8 mouse cellular contexts compared by ENCODE assay signal in genomic region chr10:127339683-127340576, GRCm38 (mm10). TPM values are rescaled to one million over a fixed set of nuclear protein-coding genes. Genes with fewer than 3 reads are reported as not detected.
DNase-seq lines count a peak whose midpoint lies in the region; ATAC-seq and TF ChIP-seq lines count a peak whose summit lies in the region.

No protein-coding gene starts in this region.

- H3K27me3 ChIP-seq in heart, embryonic 14.5 days (ENCODE audit: control insufficient read depth, insufficient read depth, low read length), result peaks cover 30% of the 10 kb centered on the region
- H3K27me3 ChIP-seq in limb, embryonic 12.5 days, result no peaks in the 10 kb centered on the region; the same call in none of the 2 replicates
- no peaks in the 10 kb centered on the region for H3K27me3 ChIP-seq in myocyte (ENCODE audit: control insufficient read depth, insufficient read depth, insufficient read length)

- peak overlapping the region; percentile 42 to 46 for H3K4me3 ChIP-seq in heart, embryonic 14.5 days (ENCODE audit: control insufficient read depth in 1 of 2, insufficient read depth in 1 of 2, low read depth in 1 of 2, low read length in 2 of 2)
- peak overlapping the region; percentile 60 for H3K4me3 ChIP-seq in limb, embryonic 12.5 days (replicated peaks)
- H3K4me3 ChIP-seq in myocyte, result peak overlapping the region; percentile 37

- H3K4me1 ChIP-seq in heart, embryonic 14.5 days (ENCODE audit: control insufficient read depth in 2 of 2, insufficient read depth in 2 of 2, low read length in 2 of 2), result peaks cover 11 to 15% of the 10 kb centered on the region in 2 experiments; a peak in 3 of 4 replicates
- H3K4me1 ChIP-seq in limb, embryonic 12.5 days (replicated peaks), result peaks cover 34% of the 10 kb centered on the region

- H3K9me3 ChIP-seq in heart, embryonic 14.5 days (ENCODE audit: control insufficient read depth, low read length), result peaks cover under 1% of the 10 kb centered on the region; the same call in 1 of the 2 replicates
- no peaks in the 10 kb centered on the region for H3K9me3 ChIP-seq in limb, embryonic 12.5 days

- peak overlapping the region; percentile 95 for H3K4me2 ChIP-seq in heart, embryonic 14.5 days (ENCODE audit: low read length)
- H3K4me2 ChIP-seq in limb, embryonic 12.5 days, result peak overlapping the region; percentile 92
- peak overlapping the region; percentile 100 for H3K4me2 ChIP-seq in myocyte (ENCODE audit: low read depth)

- ATAC-seq in heart, embryonic 14.5 days (ENCODE audit: insufficient number of reproducible peaks, insufficient read depth, low FRiP score, low read depth), result no peak
- ATAC-seq in limb, embryonic 12.5 days (ENCODE audit: insufficient number of reproducible peaks, insufficient read depth, low FRiP score, low TSS enrichment, low read depth), result no peak
- ATAC-seq in granulocyte monocyte progenitor cell, adult 5-6 weeks (replicated peaks; ENCODE audit: poor library complexity, severe bottlenecking), result no peak
- no peak for ATAC-seq in megakaryocyte progenitor cell, adult 5-6 weeks (replicated peaks; ENCODE audit: poor library complexity)

- TF ChIP-seq POLR2A in myocyte (IDR thresholded peaks at IDR 0.05; ENCODE audit: insufficient read length, low read depth), result no peak

- H3ac ChIP-seq in myocyte (ENCODE audit: control insufficient read depth, insufficient read length), result no peak overlapping the region

- H3K79me2 ChIP-seq in myocyte (ENCODE audit: control insufficient read depth, insufficient read depth), result no peaks in the 10 kb centered on the region

- no peaks in the 10 kb centered on the region for H3K36me3 ChIP-seq in heart, embryonic 14.5 days (ENCODE audit: control insufficient read depth, insufficient read depth, low read length)
- H3K36me3 ChIP-seq in limb, embryonic 12.5 days, result peaks cover 31% of the 10 kb centered on the region
- H3K36me3 ChIP-seq in myocyte (ENCODE audit: control insufficient read depth, insufficient read depth), result no peaks in the 10 kb centered on the region

- under 1% methylated on average over 41 of the region's 42 CpGs for WGBS in heart, embryonic 14.5 days
- under 1% methylated on average over 42 of the region's 42 CpGs for WGBS in limb, embryonic 12.5 days

- peak overlapping the region; percentile 51 for H3K9ac ChIP-seq in heart, embryonic 14.5 days (ENCODE audit: low read length)
- H3K9ac ChIP-seq in limb, embryonic 12.5 days (replicated peaks), result peak overlapping the region; percentile 77

- H3K27ac ChIP-seq in heart, embryonic 14.5 days (replicated peaks in 1 of 2; ENCODE audit: control insufficient read depth in 1 of 2, insufficient read depth in 1 of 2, low read depth in 2 of 2, low read length in 2 of 2), result no peak overlapping the region
- H3K27ac ChIP-seq in limb, embryonic 12.5 days, result peak overlapping the region; percentile 95

- intact Hi-C loops in left cerebral cortex, postnatal 4 days (cut with DNase I), result loop anchor here (10.0 kb wide), 1 partner anchor 195 kb away; the partner anchor contains the start of gene Nxph4

- peak; percentile 85 for DNase-seq in left cerebral cortex, postnatal 4 days
- DNase-seq in left cerebral cortex, adult 18-20 months (ENCODE audit: low spot score in 2 of 2), result no peak
- DNase-seq in embryo, embryonic 10 days (ENCODE audit: low spot score), result peak; percentile 76

TF ChIP-seq in myocyte, 11 proteins besides CTCF, POLR2A, EP300 and RAD21:
- no peak for TF ChIP-seq CEBPB (IDR thresholded peaks at IDR 0.05; ENCODE audit: insufficient read depth, poor library complexity, severe bottlenecking)
- TF ChIP-seq TCF3 (IDR thresholded peaks at IDR 0.05; ENCODE audit: insufficient read length, low read depth), result no peak

RNA-seq across cellular contexts. Expression of gene Gli1, which starts 1.8 kb away (rescaled TPM):
- 1 to 10 TPM; 2.8 to 4.1 TPM for total RNA-seq in left cerebral cortex, postnatal 4 days (2021)
- total RNA-seq in left cerebral cortex, adult 18-20 months (2021), result 1 to 10 TPM; 3.0 to 4.4 TPM
- 0.07 and 0.36 TPM in 2 replicates for polyA plus RNA-seq in heart, embryonic 14.5 days (2014; fragmentation: Nextera tagmentation; extraction: Ambion mirVana)
- 11.0 and 14.2 TPM in 2 replicates for polyA plus RNA-seq in limb, embryonic 12.5 days (2016; fragmentation: Nextera tagmentation; extraction: Ambion mirVana)
- polyA plus RNA-seq in myocyte (2012; fragmentation: generic; extraction: Trizol), result 1.00 TPM
- not detected in 2 replicates for total RNA-seq in granulocyte monocyte progenitor cell, adult 5-6 weeks (2014; fragmentation: Nextera tagmentation)
- total RNA-seq in granulocyte monocyte progenitor cell, adult 5-6 weeks (2017), result not detected in 2 replicates
- not detected in 2 replicates for total RNA-seq in megakaryocyte progenitor cell, adult 5-6 weeks (2015)
- total RNA-seq in megakaryocyte progenitor cell, adult 5-6 weeks (2017), result not detected in 2 replicates

RNA-seq across cellular contexts. Expression of gene Inhbe, which starts 14.3 kb away (rescaled TPM):
- not detected for total RNA-seq in left cerebral cortex, postnatal 4 days (2021)
- total RNA-seq in left cerebral cortex, adult 18-20 months (2021), result under 1 TPM; 0.07 to 0.14 TPM
- not detected in 2 replicates for polyA plus RNA-seq in heart, embryonic 14.5 days (2014; fragmentation: Nextera tagmentation; extraction: Ambion mirVana)
- 0.04 and 0.08 TPM in 2 replicates for polyA plus RNA-seq in limb, embryonic 12.5 days (2016; fragmentation: Nextera tagmentation; extraction: Ambion mirVana)
- polyA plus RNA-seq in myocyte (2012; fragmentation: generic; extraction: Trizol), result 0.10 TPM
- not detected in 2 replicates for total RNA-seq in granulocyte monocyte progenitor cell, adult 5-6 weeks (2014; fragmentation: Nextera tagmentation)
- total RNA-seq in granulocyte monocyte progenitor cell, adult 5-6 weeks (2017), result not detected in 2 replicates
- total RNA-seq in megakaryocyte progenitor cell, adult 5-6 weeks (2015), result 0.02 TPM in 1 of 2 replicates, not detected in the other
- not detected in 2 replicates for total RNA-seq in megakaryocyte progenitor cell, adult 5-6 weeks (2017)

RNA-seq across cellular contexts. Expression of gene Arhgap9, which starts 18.2 kb away (rescaled TPM):
- 1 to 10 TPM in 1 of 2 experiments, under 1 TPM in 1; 0.56 to 1.1 TPM for total RNA-seq in left cerebral cortex, postnatal 4 days (2021)
- total RNA-seq in left cerebral cortex, adult 18-20 months (2021), result 1 to 10 TPM; 1.1 TPM
- polyA plus RNA-seq in heart, embryonic 14.5 days (2014; fragmentation: Nextera tagmentation; extraction: Ambion mirVana), result 1.3 and 2.4 TPM in 2 replicates
- polyA plus RNA-seq in limb, embryonic 12.5 days (2016; fragmentation: Nextera tagmentation; extraction: Ambion mirVana), result 5.7 and 6.5 TPM in 2 replicates
- polyA plus RNA-seq in myocyte (2012; fragmentation: generic; extraction: Trizol), result 0.77 TPM
- total RNA-seq in granulocyte monocyte progenitor cell, adult 5-6 weeks (2014; fragmentation: Nextera tagmentation), result 46.0 and 53.1 TPM in 2 replicates
- total RNA-seq in granulocyte monocyte progenitor cell, adult 5-6 weeks (2017), result 34.7 and 51.8 TPM in 2 replicates
- total RNA-seq in megakaryocyte progenitor cell, adult 5-6 weeks (2015), result 37.1 and 38.0 TPM in 2 replicates
- 37.3 and 39.5 TPM in 2 replicates for total RNA-seq in megakaryocyte progenitor cell, adult 5-6 weeks (2017)

RNA-seq across cellular contexts. Expression of gene Mars, which starts 28.3 kb away (rescaled TPM):
- 10 to 100 TPM; 65.3 to 65.5 TPM for total RNA-seq in left cerebral cortex, postnatal 4 days (2021)
- 10 to 100 TPM; 53.3 to 57.9 TPM for total RNA-seq in left cerebral cortex, adult 18-20 months (2021)
- polyA plus RNA-seq in heart, embryonic 14.5 days (2014; fragmentation: Nextera tagmentation; extraction: Ambion mirVana), result 76.1 and 76.2 TPM in 2 replicates
- 144 and 145 TPM in 2 replicates for polyA plus RNA-seq in limb, embryonic 12.5 days (2016; fragmentation: Nextera tagmentation; extraction: Ambion mirVana)
- 280 TPM for polyA plus RNA-seq in myocyte (2012; fragmentation: generic; extraction: Trizol)
- total RNA-seq in granulocyte monocyte progenitor cell, adult 5-6 weeks (2014; fragmentation: Nextera tagmentation), result 63.0 and 105 TPM in 2 replicates
- 193 and 221 TPM in 2 replicates for total RNA-seq in granulocyte monocyte progenitor cell, adult 5-6 weeks (2017)
- total RNA-seq in megakaryocyte progenitor cell, adult 5-6 weeks (2015), result 88.3 and 93.1 TPM in 2 replicates
- 196 and 210 TPM in 2 replicates for total RNA-seq in megakaryocyte progenitor cell, adult 5-6 weeks (2017)

RNA-seq across cellular contexts. Expression of gene Inhbc, which starts 30.3 kb away (rescaled TPM):
- total RNA-seq in left cerebral cortex, postnatal 4 days (2021), result not detected
- not detected for total RNA-seq in left cerebral cortex, adult 18-20 months (2021)
- not detected in 2 replicates for polyA plus RNA-seq in heart, embryonic 14.5 days (2014; fragmentation: Nextera tagmentation; extraction: Ambion mirVana)
- polyA plus RNA-seq in limb, embryonic 12.5 days (2016; fragmentation: Nextera tagmentation; extraction: Ambion mirVana), result not detected in 2 replicates
- polyA plus RNA-seq in myocyte (2012; fragmentation: generic; extraction: Trizol), result not detected
- not detected in 2 replicates for total RNA-seq in granulocyte monocyte progenitor cell, adult 5-6 weeks (2014; fragmentation: Nextera tagmentation)
- total RNA-seq in granulocyte monocyte progenitor cell, adult 5-6 weeks (2017), result not detected in 2 replicates
- total RNA-seq in megakaryocyte progenitor cell, adult 5-6 weeks (2015), result not detected in 2 replicates
- total RNA-seq in megakaryocyte progenitor cell, adult 5-6 weeks (2017), result not detected in 2 replicates

Comparison
In these comparisons a context has a peak if more than half of its experiments do, and no peak if none do; other contexts are left out.
1. DNase-seq: peak in left cerebral cortex, postnatal 4 days (single experiment) and embryo, embryonic 10 days (single experiment); none in left cerebral cortex, adult 18-20 months (0 of 2).
2. RNA of gene Arhgap9, which starts 18.2 kb away (total RNA-seq): 34.7 to 53.1 TPM in granulocyte monocyte progenitor cell, adult 5-6 weeks and 37.1 to 39.5 TPM in megakaryocyte progenitor cell, adult 5-6 weeks; 1.1 TPM in left cerebral cortex, adult 18-20 months and 0.56 to 1.1 TPM in left cerebral cortex, postnatal 4 days; every median in the first group is over 10 times any median in the second.
3. Peak in every context shown above with its lines, with median percentiles within 50 percentile points of each other: H3K4me2 ChIP-seq and H3K4me3 ChIP-seq.